Mouse (Mus musculus) NIH3T3 (cell line): ENCODE data around the gene Cyp2f2.

Experiments
- DNase-seq: peaks from one replicate; pipeline ENCODE4 v3.0.0-alpha.2; 2012; ENCODE audit warnings: low read depth

Cyp2f2 gene

GRCm38 (mm10) chr7:27153205-27153764 is 33.6 kb downstream of the Cyp2f2 start, which contains the start of gene Cyp2t4:
TSS of gene Cyp2t4 (plus strand) at chr7:27153714.
- DNase-seq: no peak

- DNase-seq: no peak
Observed at GRCm38 (mm10) chr7:27156005-27156404, 36.3 kb downstream of the Cyp2f2 start.

- DNase-seq: no peak
Observed at GRCm38 (mm10) chr7:27158171-27158570, 38.5 kb downstream of the Cyp2f2 start.

- no peak for DNase-seq
Observed at GRCm38 (mm10) chr7:27159256-27159655, 39.5 kb downstream of the Cyp2f2 start.

GRCm38 (mm10) chr7:27159882-27160281 is 40.2 kb downstream of the Cyp2f2 start:
- peak; percentile 88 for DNase-seq

- no peak for DNase-seq
Observed at GRCm38 (mm10) chr7:27160921-27161320, 41.2 kb downstream of the Cyp2f2 start.

- peak; percentile 52 for DNase-seq
Observed at GRCm38 (mm10) chr7:27161744-27162143, 42.0 kb downstream of the Cyp2f2 start.

GRCm38 (mm10) chr7:27162780-27163449 is 43.2 kb downstream of the Cyp2f2 start:
- DNase-seq: no peak

GRCm38 (mm10) chr7:27163450-27163805 is 43.7 kb downstream of the Cyp2f2 start:
- no peak for DNase-seq

- DNase-seq: no peak
Observed at GRCm38 (mm10) chr7:27164112-27164947, 44.6 kb downstream of the Cyp2f2 start.

- no peak for DNase-seq
Observed at GRCm38 (mm10) chr7:27165007-27165655, 45.4 kb downstream of the Cyp2f2 start.

GRCm38 (mm10) chr7:27165696-27166095 is 46.0 kb downstream of the Cyp2f2 start:
- DNase-seq: no peak

- DNase-seq: peak; percentile 93
Observed at GRCm38 (mm10) chr7:27166229-27166613, 46.5 kb downstream of the Cyp2f2 start.

- DNase-seq: peak; percentile 97
Observed at GRCm38 (mm10) chr7:27166614-27167474, 47.1 kb downstream of the Cyp2f2 start, which contains the start of gene Egln2. TSS of gene Egln2 (minus strand) at chr7:27166802.

GRCm38 (mm10) chr7:27167475-27168094 is 47.9 kb downstream of the Cyp2f2 start:
- no peak for DNase-seq

- DNase-seq: no peak
Observed at GRCm38 (mm10) chr7:27168371-27168770, 48.7 kb downstream of the Cyp2f2 start.

GRCm38 (mm10) chr7:27170981-27171380 is 51.3 kb downstream of the Cyp2f2 start:
- no peak for DNase-seq

- no peak for DNase-seq
Observed at GRCm38 (mm10) chr7:27174496-27174895, 54.8 kb downstream of the Cyp2f2 start.

GRCm38 (mm10) chr7:27174896-27175295 is 55.2 kb downstream of the Cyp2f2 start:
- no peak for DNase-seq

GRCm38 (mm10) chr7:27177942-27178323 is 58.2 kb downstream of the Cyp2f2 start:
- no peak for DNase-seq
